Mouse (Mus musculus): ENCODE data around the gene Hmgb3. TPM values are rescaled to one million over a fixed set of nuclear protein-coding genes. Genes with fewer than 3 reads are reported as not detected.

Gene Hmgb3
- total RNA-seq, 4 experiments from 2014 or later: 4.4 to 12.1 (median 7.3) TPM

DNA sequence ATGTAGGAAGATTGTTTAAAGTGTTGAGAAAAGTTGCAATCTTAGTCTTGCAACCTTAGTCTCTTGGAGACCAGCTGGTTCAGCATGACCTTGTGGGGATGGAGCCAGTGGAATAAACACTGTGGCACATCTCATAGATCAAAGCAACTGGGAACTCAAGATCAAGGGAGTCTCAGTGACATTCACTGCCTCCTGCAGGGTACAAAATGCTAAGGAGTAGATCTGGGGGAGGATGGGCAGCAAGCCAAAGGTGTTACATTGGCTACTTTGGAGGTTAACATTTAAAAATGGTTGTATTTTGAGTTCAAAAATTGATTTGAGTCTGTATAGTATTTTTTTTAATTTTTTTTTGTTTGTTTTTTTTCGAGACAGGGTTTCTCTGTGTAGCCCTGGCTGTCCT lies 33.5 kb downstream of the Hmgb3 start:
- no peak for DNase-seq (ENCODE audit: low spot score in 2 of 2)

DNA sequence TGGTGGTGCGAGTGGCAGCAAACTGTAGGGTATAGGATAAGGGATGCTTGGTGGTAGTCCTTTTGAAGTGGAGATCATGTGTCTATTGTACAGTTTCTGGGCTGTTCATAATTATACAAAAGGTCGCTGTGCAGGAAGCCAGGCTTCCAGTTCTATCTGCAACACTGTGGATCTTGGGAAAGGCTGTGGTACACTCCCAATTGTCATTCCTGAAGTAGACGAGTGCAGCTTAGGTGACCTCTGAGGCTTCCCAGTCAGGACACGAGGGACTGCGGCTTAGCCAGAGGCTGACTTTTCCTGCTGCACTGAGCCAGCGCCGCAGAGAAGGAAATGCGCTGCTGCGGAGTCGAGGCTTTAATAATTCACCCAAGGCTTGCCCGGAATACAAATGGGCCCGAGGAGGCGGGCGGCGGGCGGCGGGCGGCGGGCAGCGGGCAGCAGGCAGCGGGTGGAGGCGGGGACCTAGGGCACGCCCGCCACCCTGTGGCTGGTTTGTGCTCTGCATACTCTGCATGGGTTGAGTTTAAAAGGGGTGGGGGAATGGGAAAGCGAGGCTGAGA lies 45.4 kb downstream of the Hmgb3 start:
- peak in 1 of 2 experiments; percentile 11 for DNase-seq (ENCODE audit: low spot score in 2 of 2)

Small RNA genes lying within 50 kb of the gene (microRNA-seq; reads per million reads assigned to microRNA genes)
- not detected for gene Gm23945

Other genes with a start within 250 kb of the Hmgb3 start
- gene Mtmr1, start 191.2 kb upstream of the Hmgb3 start, total RNA-seq (2022): 10 to 100 TPM; 36.7 to 44.8 (median 40.1) TPM
- 10 to 100 TPM; 56.0 to 77.3 (median 61.3) TPM for gene Cd99l2, start 63.1 kb upstream of the Hmgb3 start, total RNA-seq (2022)
- not detected for gene Gpr50, start 107.7 kb downstream of the Hmgb3 start, total RNA-seq (2022)